Mouse (Mus musculus) megakaryocyte, embryonic 14.5 days (primary cell): ENCODE results near the gene Ccdc85b. TPM values are rescaled to one million over a fixed set of nuclear protein-coding genes. Genes with fewer than 3 reads are reported as not detected.
"Not testable (repeated sequence)": the region's sequence is repeated elsewhere in the genome, so short reads cannot be mapped to it uniquely, and the experiment has no call there.

Experiments used
- H3K27me3 ChIP-seq: replicated peaks from 2 replicates; pipeline ENCODE3; 2012; ENCODE audit warnings: inconsistent platforms
- H3K36me3 ChIP-seq: replicated peaks from 2 replicates; pipeline ENCODE3; 2012; ENCODE audit warnings: low read length, inconsistent platforms, mixed read lengths
- H3K4me1 ChIP-seq: 2 replicates; pipeline ENCODE4 v1.6.1; 2012; ENCODE audit warnings: inconsistent platforms
- H3K4me3 ChIP-seq: replicated peaks from 2 replicates; pipeline ENCODE3; 2012; ENCODE audit warnings: moderate library complexity, mild to moderate bottlenecking, inconsistent platforms
- H3K9me3 ChIP-seq: 2 replicates; pipeline ENCODE4 v1.6.1; 2012; ENCODE audit warnings: inconsistent platforms
- FLI1 ChIP-seq: IDR thresholded peaks from 2 replicates; pipeline ENCODE4 v1.6.1; 2012; ENCODE audit warnings: low read length, inconsistent platforms, mixed read lengths
- GATA1 ChIP-seq: IDR thresholded peaks from 3 replicates; pipeline ENCODE4 v1.6.1; 2012; ENCODE audit warnings: mixed read lengths, low read length, inconsistent platforms, borderline replicate concordance
- polyA plus RNA-seq: library from polyadenylated mRNA; stranded (reverse); fragments of >175 nt; gene quantifications from 2 replicates; pipeline ENCODE4 v1.2.3, GENCODE M21; 2012; ENCODE audit warnings: low replicate concordance; ENCODE audit not compliant: insufficient read depth

Ccdc85b gene
- polyA plus RNA-seq, 1 experiment, result 12.3 TPM

- peaks cover 30% of the 10 kb centered on the region for H3K4me1 ChIP-seq
- H3K4me3 ChIP-seq, result peak overlapping the region; percentile 1
- peaks cover 4% of the 10 kb centered on the region for H3K27me3 ChIP-seq
- H3K36me3 ChIP-seq, result peaks cover 2% of the 10 kb centered on the region
- no peak for TF ChIP-seq GATA1
- no peak for TF ChIP-seq FLI1
- H3K9me3 ChIP-seq, result no peaks in the 10 kb centered on the region
Observed at GRCm38 (mm10) chr19:5414534-5414957, 43.1 kb downstream of the Ccdc85b start.

- Histone ChIP-seq H3K27me3 (peaks cover 4% of the 10 kb centered on the region), H3K36me3 (no peaks in the 10 kb centered on the region), H3K4me1 (peaks cover 34% of the 10 kb centered on the region), H3K4me3 (no peak overlapping the region), H3K9me3 (no peaks in the 10 kb centered on the region)
- no peak for TF ChIP-seq FLI1
Observed at GRCm38 (mm10) chr19:5413840-5414239, 43.9 kb downstream of the Ccdc85b start.

- peaks cover 39% of the 10 kb centered on the region for H3K4me1 ChIP-seq
- no peaks in the 10 kb centered on the region for H3K36me3 ChIP-seq
- H3K4me3 ChIP-seq, result no peak overlapping the region
- H3K9me3 ChIP-seq, result no peaks in the 10 kb centered on the region
- TF ChIP-seq GATA1 (no peak), FLI1 (no peak)
- peaks cover 4% of the 10 kb centered on the region for H3K27me3 ChIP-seq
Observed at GRCm38 (mm10) chr19:5411961-5412360, 45.7 kb downstream of the Ccdc85b start.

GRCm38 (mm10) chr19:5410641-5411040 lies 47.1 kb downstream of the Ccdc85b start:
- Histone ChIP-seq H3K9me3 (no peaks in the 10 kb centered on the region), H3K4me3 (no peak overlapping the region), H3K27me3 (peaks cover 4% of the 10 kb centered on the region), H3K36me3 (no peaks in the 10 kb centered on the region), H3K4me1 (peaks cover 39% of the 10 kb centered on the region)
- TF ChIP-seq FLI1, result no peak
- TF ChIP-seq GATA1, result no peak

GRCm38 (mm10) chr19:5409068-5409467 lies 48.6 kb downstream of the Ccdc85b start:
- Histone ChIP-seq H3K27me3 (peaks cover 4% of the 10 kb centered on the region), H3K4me3 (no peak overlapping the region), H3K9me3 (no peaks in the 10 kb centered on the region), H3K4me1 (peaks cover 32% of the 10 kb centered on the region), H3K36me3 (no peaks in the 10 kb centered on the region)
- no peak for TF ChIP-seq FLI1

- H3K36me3 ChIP-seq, result no peaks in the 10 kb centered on the region
- H3K4me1 ChIP-seq, result peaks cover 31% of the 10 kb centered on the region
- TF ChIP-seq GATA1, result no peak
- TF ChIP-seq FLI1, result no peak
- no peaks in the 10 kb centered on the region for H3K9me3 ChIP-seq
- peaks cover 4% of the 10 kb centered on the region for H3K27me3 ChIP-seq
- H3K4me3 ChIP-seq, result no peak overlapping the region
Observed at GRCm38 (mm10) chr19:5408057-5409001, 49.4 kb downstream of the Ccdc85b start.

GRCm38 (mm10) chr19:5407133-5407532 lies 50.6 kb downstream of the Ccdc85b start:
- peaks cover 31% of the 10 kb centered on the region for H3K4me1 ChIP-seq

GRCm38 (mm10) chr19:5406531-5407126 lies 51.1 kb downstream of the Ccdc85b start:
- not testable (repeated sequence) for H3K27me3 ChIP-seq, H3K36me3 ChIP-seq, H3K9me3 ChIP-seq
- Histone ChIP-seq H3K4me3 (peak overlapping the region; percentile 85), H3K4me1 (peaks cover 26% of the 10 kb centered on the region)

More at GRCm38 (mm10) chr19:5407133-5407532, 50.6 kb downstream of the Ccdc85b start:
- Histone ChIP-seq H3K9me3 (no peaks in the 10 kb centered on the region), H3K27me3 (peaks cover 4% of the 10 kb centered on the region), H3K36me3 (no peaks in the 10 kb centered on the region), H3K4me3 (peak overlapping the region; percentile 85)
- TF ChIP-seq FLI1, result no peak
- no peak for TF ChIP-seq GATA1

- H3K9me3 ChIP-seq, result no peaks in the 10 kb centered on the region
- H3K36me3 ChIP-seq, result no peaks in the 10 kb centered on the region
- H3K27me3 ChIP-seq, result peaks cover 1% of the 10 kb centered on the region
- H3K4me1 ChIP-seq, result peaks cover 25% of the 10 kb centered on the region
- H3K4me3 ChIP-seq, result peak overlapping the region; percentile 2
- TF ChIP-seq GATA1 (no peak), FLI1 (no peak)
Observed at GRCm38 (mm10) chr19:5405924-5406323, 51.8 kb downstream of the Ccdc85b start.

Other genes starting within 250 kb of the Ccdc85b start
- 40.2 and 130 TPM in 2 replicates for gene Pacs1, start 184.8 kb downstream of the Ccdc85b start, polyA plus RNA-seq
- 158 and 268 TPM in 2 replicates for gene Sf3b2, start 162.4 kb downstream of the Ccdc85b start, polyA plus RNA-seq
- gene Gal3st3, start 159.6 kb downstream of the Ccdc85b start, polyA plus RNA-seq, result not detected in 2 replicates
- not detected in 2 replicates for gene Catsper1, start 122.2 kb downstream of the Ccdc85b start, polyA plus RNA-seq
- 0.54 and 9.2 TPM in 2 replicates for gene Cst6, start 108.3 kb downstream of the Ccdc85b start, polyA plus RNA-seq
- gene Eif1ad, start 91.2 kb downstream of the Ccdc85b start, polyA plus RNA-seq, result 4.8 and 48.1 TPM in 2 replicates
- 21.6 and 178 TPM in 2 replicates for gene Banf1, start 90.7 kb downstream of the Ccdc85b start, polyA plus RNA-seq
- gene Sart1, start 69.2 kb downstream of the Ccdc85b start, polyA plus RNA-seq, result 44.3 and 152 TPM in 2 replicates
- gene Tsga10ip, start 55.4 kb downstream of the Ccdc85b start, polyA plus RNA-seq, result 2.6 TPM in 1 of 2 replicates, not detected in the other
- gene Drap1, start 32.9 kb downstream of the Ccdc85b start, polyA plus RNA-seq, result 369 and 449 TPM in 2 replicates
- 100 and 136 TPM in 2 replicates for gene AI837181, start 32.8 kb downstream of the Ccdc85b start, polyA plus RNA-seq
- 4.3 TPM in 1 of 2 replicates, not detected in the other for gene Fosl1, start 10.3 kb downstream of the Ccdc85b start, polyA plus RNA-seq
- gene Fibp, start 2.7 kb upstream of the Ccdc85b start, polyA plus RNA-seq, result 25.9 and 134 TPM in 2 replicates
- gene Ctsw, start 10.6 kb upstream of the Ccdc85b start, polyA plus RNA-seq, result not detected in 2 replicates
- gene Efemp2, start 16.1 kb upstream of the Ccdc85b start, polyA plus RNA-seq, result 2.0 TPM in 1 of 2 replicates, not detected in the other
- 40.1 and 41.1 TPM in 2 replicates for gene Mus81, start 30.5 kb upstream of the Ccdc85b start, polyA plus RNA-seq
- 2,588 and 4,768 TPM in 2 replicates for gene Cfl1, start 32.6 kb upstream of the Ccdc85b start, polyA plus RNA-seq
- not detected in 2 replicates for gene 1700020D05Rik, start 45.9 kb upstream of the Ccdc85b start, polyA plus RNA-seq
- gene Snx32, start 52.6 kb upstream of the Ccdc85b start, polyA plus RNA-seq, result 3.6 and 4.0 TPM in 2 replicates
- gene Ovol1, start 102.8 kb upstream of the Ccdc85b start, polyA plus RNA-seq, result not detected in 2 replicates
- gene Ap5b1, start 110.1 kb upstream of the Ccdc85b start, polyA plus RNA-seq, result 23.7 and 35.2 TPM in 2 replicates
- gene Rnaseh2c, start 144.0 kb upstream of the Ccdc85b start, polyA plus RNA-seq, result 356 and 520 TPM in 2 replicates
- 26.7 and 57.5 TPM in 2 replicates for gene Kat5, start 152.3 kb upstream of the Ccdc85b start, polyA plus RNA-seq
- 105 and 119 TPM in 2 replicates for gene Rela, start 179.6 kb upstream of the Ccdc85b start, polyA plus RNA-seq
- 116 and 134 TPM in 2 replicates for gene Sipa1, start 205.8 kb upstream of the Ccdc85b start, polyA plus RNA-seq
- 156 and 158 TPM in 2 replicates for gene Map3k11, start 230.8 kb upstream of the Ccdc85b start, polyA plus RNA-seq
- gene Pcnx3, start 231.0 kb upstream of the Ccdc85b start, polyA plus RNA-seq, result 161 and 607 TPM in 2 replicates
- not detected in 2 replicates for gene Kcnk7, start 246.5 kb upstream of the Ccdc85b start, polyA plus RNA-seq